Mouse (Mus musculus) c-Kit-positive CD71-positive TER-119-positive erythroid progenitor cells, embryonic 14.5 days (primary cell): ENCODE data around the gene Tgfbr1.

Experiments used
- DNase-seq: peaks from one replicate; pipeline ENCODE4 v3.0.0-alpha.2; 2013; ENCODE audit warnings: low spot score

Tgfbr1 gene

DNA sequence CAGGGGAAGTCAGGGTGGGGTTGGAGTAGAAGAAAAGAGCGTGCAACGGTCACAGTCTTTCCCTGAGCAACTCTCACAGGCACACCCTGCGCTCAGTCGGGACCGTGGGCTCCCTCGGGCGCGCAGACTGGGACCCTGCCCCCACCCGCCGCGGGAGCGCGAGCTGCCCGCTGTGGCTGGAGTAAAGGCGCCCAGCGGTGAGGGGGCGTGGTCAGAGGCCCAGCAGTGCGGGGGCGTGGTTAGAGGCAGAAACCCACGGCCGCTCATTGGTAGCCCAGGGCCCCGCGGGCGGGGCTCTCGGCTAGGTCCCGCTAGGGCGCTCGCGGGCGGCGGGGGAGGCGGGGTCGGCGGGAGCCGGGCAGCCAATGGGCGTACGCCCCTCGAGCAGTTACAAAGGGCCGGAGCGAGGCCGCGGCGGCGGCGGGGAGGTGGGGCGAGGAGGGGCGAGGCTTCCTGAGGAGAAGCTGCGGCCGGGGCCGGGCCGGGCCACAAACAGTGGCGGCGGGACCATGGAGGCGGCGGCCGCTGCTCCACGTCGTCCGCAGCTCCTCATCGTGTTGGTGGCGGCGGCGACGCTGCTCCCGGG lies at the start of gene Tgfbr1:
Tgfbr1 (plus strand) TSS at position 420 of the 586 bp plus-strand sequence.
- peak; percentile 94 for DNase-seq

DNA sequence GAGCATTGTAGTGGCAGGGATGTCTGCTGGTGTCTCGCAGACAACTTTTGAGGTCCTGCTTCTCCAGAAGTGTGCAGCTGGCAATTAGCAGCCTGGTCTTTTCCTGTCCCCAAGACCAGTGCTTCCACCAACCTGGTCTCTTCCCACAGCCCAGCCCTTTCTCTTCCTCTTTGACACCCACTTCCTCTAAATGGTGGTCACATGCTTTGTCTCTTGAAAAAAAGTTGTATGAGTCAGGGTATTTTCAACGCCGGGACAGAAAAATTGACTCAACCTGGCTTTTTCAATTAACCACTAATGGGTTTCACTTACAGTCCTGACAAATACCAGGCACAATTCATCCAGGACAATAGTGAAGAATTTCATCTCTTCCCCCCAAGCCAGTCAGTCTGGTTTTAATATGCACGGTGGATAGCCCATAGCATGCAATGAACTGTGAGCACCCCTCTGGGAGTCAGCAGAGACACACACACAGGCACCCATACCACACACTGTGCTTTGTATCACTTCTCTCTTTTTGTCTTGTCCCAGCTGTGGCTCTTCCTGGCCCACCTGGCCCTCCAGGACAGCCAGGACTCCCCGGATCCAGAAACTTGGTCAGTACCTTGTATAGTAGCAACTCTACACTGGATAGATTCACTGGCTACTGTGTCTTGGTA lies 49.6 kb upstream of the Tgfbr1 start:
- no peak for DNase-seq

- DNase-seq, result no peak
These were observed 43.0 kb upstream of the Tgfbr1 start for GRCm38 (mm10) chr4:47309886-47310625.

DNA sequence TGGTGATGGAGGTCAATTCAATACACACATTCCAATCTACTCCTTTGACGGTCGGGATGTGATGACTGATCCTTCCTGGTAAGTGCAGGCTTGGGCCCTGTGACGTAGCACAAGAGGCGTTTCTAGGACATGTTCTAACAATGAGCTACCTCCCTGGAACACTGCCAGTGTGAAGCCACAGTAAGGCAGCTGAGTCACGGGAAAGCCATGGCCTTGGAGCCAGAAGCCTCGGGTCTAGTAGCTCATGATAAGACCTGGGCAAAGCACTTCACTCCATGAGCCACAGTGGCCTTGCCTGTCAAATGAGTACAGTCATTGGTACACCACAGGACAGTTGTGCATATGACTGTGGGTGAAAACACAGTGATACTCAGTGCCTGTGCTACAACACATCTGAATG lies 42.2 kb upstream of the Tgfbr1 start:
- DNase-seq, result peak; percentile 24

DNA sequence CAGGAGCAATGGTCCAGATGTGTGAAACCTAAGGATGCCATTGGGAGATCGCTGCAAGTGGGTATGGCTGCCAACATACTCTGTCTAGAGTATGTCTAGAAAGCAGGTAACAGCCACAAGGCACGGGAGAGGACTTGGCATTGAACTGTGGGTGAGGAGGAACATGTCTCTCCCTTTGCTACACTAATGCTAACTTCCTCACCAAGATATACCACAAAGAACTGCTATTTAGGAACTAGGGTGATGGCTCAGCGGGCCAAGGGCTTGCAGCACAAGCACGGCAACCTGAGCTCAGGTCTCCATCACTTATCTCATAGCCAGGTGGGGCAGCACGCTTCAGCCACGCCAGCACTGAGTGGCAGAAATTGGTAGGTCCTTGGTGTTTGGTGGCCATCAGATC lies 41.6 kb upstream of the Tgfbr1 start:
- no peak for DNase-seq

- DNase-seq, result no peak
These were observed 41.1 kb upstream of the Tgfbr1 start for GRCm38 (mm10) chr4:47311929-47312328.

DNA sequence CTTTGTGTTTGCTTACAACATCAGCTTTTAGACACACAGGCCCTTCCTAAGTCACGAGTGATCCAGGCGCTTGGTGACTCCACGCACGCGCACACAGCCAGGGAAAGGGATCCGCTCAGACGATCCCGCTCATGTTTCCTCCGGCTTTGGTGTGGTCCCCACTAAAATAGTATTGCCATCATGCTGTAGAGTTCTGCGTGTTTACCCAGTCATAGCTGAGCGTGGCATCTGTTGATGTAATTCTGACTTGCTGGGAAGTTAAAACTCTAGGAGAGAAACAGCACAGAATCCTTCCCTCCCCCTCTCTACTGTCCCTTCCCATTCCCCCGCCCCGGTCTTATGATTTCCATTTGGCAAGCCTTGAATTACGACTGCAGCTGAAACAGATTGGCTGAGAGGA lies 40.3 kb upstream of the Tgfbr1 start:
- DNase-seq, result no peak

DNA sequence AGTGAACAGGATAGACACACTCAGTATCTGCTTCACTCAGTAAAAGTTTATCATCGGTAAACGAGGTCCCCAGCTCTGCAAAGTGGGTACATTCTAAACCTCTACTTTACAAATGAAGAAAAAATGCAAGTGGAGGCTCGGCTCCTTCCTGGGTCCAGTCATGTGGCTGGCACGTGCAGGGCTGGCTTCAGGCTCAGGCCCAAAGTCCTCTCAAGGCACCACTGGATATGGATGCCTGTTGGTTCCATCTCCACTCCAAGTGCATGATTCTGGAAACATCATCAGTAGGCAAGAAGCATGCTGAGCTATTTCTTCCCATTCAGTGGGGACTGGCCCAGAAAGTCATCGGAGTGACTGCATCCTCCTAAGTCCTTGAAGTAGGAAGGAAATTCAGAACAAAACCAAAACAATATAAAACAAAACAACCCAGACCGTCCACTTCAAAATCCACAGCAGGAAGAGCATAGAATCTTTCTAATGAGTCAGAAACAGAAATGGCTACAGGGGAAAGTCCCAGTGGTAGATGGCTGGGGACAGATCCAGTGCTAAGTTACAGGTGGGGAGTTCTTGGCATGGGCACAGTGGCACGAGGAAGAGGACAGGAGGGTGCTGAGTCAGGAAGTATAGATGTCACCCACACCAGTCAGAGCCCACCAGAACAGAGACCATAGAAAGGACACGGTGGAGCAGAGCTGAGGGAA lies 39.2 kb upstream of the Tgfbr1 start:
- no peak for DNase-seq

GRCm38 (mm10) chr4:47315458-47315857 lies 37.6 kb upstream of the Tgfbr1 start:
- DNase-seq, result no peak

GRCm38 (mm10) chr4:47316432-47316831 lies 36.6 kb upstream of the Tgfbr1 start:
- DNase-seq, result no peak

- DNase-seq, result no peak
These were observed 33.3 kb upstream of the Tgfbr1 start for GRCm38 (mm10) chr4:47319561-47320321.

DNA sequence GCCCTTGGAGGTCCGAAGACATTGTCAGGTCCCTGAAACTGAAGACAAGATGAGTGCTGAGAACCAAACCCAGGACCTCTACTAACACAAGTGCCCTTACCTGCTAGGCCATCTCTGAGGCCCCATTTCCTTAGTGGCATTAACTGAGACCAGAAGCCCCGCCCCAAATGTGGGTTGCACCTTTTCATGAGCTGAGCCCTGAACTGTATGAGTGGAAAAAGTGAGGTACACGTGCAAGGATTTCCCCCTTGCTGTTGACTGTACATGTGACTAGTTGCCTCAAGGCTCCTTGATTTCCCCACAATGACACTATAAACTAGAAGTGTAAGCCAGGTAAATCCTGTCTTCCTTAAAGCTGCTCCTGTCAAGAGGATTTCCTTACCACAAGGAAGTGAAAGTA lies 30.7 kb upstream of the Tgfbr1 start:
- no peak for DNase-seq

- DNase-seq, result no peak
These were observed 28.8 kb upstream of the Tgfbr1 start for GRCm38 (mm10) chr4:47324206-47324605.

GRCm38 (mm10) chr4:47327782-47328181 lies 25.2 kb upstream of the Tgfbr1 start:
- DNase-seq, result no peak

- DNase-seq, result no peak
These were observed 23.7 kb upstream of the Tgfbr1 start for GRCm38 (mm10) chr4:47329285-47329684.

DNA sequence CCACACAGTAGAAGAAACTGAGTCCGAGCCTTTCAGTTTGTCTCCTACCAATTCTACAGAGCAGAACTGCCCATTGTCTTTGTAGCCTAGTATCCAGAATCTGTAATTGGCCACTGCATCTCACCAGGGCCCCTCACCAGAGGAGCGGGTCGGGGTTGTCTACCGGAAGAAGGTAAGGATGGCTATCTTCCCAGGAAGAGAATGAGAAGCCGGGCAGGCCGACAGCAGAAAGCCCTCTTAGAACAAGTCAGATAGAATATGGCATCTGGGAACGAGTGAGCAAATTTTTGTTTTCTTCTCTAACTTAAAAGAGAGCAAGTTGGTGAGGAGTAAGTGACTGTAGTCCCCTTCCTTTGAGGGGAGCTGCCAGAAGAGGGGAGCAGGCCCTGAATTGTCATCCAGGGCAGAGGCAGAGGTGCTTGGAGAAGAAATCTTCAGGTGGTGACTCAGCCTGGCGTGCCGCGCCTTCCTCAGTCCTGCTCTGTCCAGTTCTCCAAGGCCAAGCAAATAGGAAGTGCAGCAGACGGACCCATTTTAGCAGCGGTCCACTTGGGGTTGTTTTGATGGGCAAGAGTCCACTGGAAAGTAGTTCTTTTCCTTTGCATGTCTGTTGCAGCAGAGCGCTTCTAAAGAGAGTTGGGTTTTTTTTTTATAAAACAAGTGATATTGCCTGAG lies 22.5 kb upstream of the Tgfbr1 start:
- DNase-seq, result no peak

- no peak for DNase-seq
These were observed 20.1 kb upstream of the Tgfbr1 start for GRCm38 (mm10) chr4:47332812-47333343.

- DNase-seq, result no peak
These were observed 19.5 kb upstream of the Tgfbr1 start for GRCm38 (mm10) chr4:47333541-47333940.

GRCm38 (mm10) chr4:47336941-47337600 lies 16.0 kb upstream of the Tgfbr1 start:
- DNase-seq, result no peak

DNA sequence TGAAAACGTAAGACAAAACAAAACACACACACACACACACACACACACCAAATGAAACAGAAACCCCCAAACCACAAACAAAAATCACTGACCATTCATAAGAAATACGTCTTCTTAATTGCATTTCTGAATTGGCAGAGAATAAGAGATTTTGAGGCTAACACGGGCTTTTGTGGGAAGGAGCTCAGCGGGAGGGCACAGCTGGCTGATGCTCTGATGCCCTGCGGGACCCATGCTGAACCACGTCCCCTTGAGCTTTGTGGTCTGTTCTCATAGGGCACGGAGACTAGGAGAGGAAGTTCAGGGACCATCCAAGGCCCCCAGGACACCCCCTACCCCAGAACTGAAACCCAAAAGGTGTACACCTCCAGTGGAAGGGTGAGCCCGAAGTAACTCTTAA lies 10.4 kb upstream of the Tgfbr1 start:
- DNase-seq, result no peak

DNA sequence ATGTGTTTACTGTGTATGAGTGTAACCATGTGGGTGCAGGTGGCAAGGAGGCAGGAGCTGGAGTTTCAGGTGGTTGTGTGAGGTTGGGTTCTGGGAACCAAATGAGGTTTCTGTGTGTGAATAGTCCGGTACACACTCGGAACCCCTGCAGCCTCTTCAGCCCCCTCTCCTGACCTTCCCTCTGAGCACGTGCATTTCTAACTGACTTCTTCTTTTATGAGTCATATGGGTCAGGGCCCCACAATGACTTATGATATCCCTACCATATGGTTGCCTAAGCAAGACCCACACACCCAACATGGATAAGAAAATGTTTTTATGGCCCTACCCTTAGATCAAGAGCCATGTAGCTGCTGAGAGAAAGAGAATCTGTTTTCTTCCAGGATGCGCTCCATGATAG lies 6.0 kb upstream of the Tgfbr1 start:
- no peak for DNase-seq
